In genomic region chr13:34446327-34446726, GRCm38 (mm10) we compare ENCODE assay signal across 21 mouse cellular contexts.
"Had no signal": no experiment of that assay in that cellular context is flagged by ENCODE, and none has a peak within 500 bp of the region (broad histone marks: within the 10 kb centered on the region; RNA-seq: fewer than 3 reads in every experiment).

No protein-coding gene starts in this region.

- ATAC-seq: midbrain, embryonic 15.5 days had no signal

- H3K4me3 ChIP-seq: layer of hippocampus, adult 2 months; limb, embryonic 10.5 days; limb, embryonic 13.5 days; liver, embryonic 13.5 days; midbrain, embryonic 12.5 days; midbrain, embryonic 15.5 days; neural tube, embryonic 12.5 days; neural tube, embryonic 15.5 days; stomach, embryonic 15.5 days had no signal

- DNase-seq: kidney, adult 8-10 months; kidney, postnatal 14 days; kidney, postnatal 4 days; layer of hippocampus, adult 9-11 months; liver; liver, embryonic 13.5 days; lung, adult 2 months; right cerebral cortex, adult 18-20 months; right cerebral cortex, postnatal 14 days; right cerebral cortex, postnatal 4 days; spleen, adult 18-20 months; thymus, postnatal 25 days had no signal

- H3K27ac ChIP-seq: layer of hippocampus, adult 2 months; limb, embryonic 10.5 days; limb, embryonic 13.5 days; liver, embryonic 13.5 days; macrophage; midbrain, embryonic 12.5 days; midbrain, embryonic 15.5 days; neural tube, embryonic 12.5 days; neural tube, embryonic 15.5 days; stomach, embryonic 15.5 days had no signal

- H3K4me1 ChIP-seq: limb, embryonic 10.5 days; limb, embryonic 13.5 days; liver, embryonic 13.5 days; midbrain, embryonic 15.5 days; neural tube, embryonic 15.5 days; stomach, embryonic 15.5 days had no signal

- H3K36me3 ChIP-seq: limb, embryonic 10.5 days; limb, embryonic 13.5 days; liver, embryonic 13.5 days; midbrain, embryonic 12.5 days; midbrain, embryonic 15.5 days; neural tube, embryonic 12.5 days; neural tube, embryonic 15.5 days; stomach, embryonic 15.5 days had no signal

- H3K9me3 ChIP-seq: limb, embryonic 10.5 days; limb, embryonic 13.5 days; liver, embryonic 13.5 days; midbrain, embryonic 12.5 days; midbrain, embryonic 15.5 days; neural tube, embryonic 12.5 days; neural tube, embryonic 15.5 days; stomach, embryonic 15.5 days had no signal

- H3K27me3 ChIP-seq: limb, embryonic 13.5 days; liver, embryonic 13.5 days; midbrain, embryonic 12.5 days; midbrain, embryonic 15.5 days; neural tube, embryonic 12.5 days; neural tube, embryonic 15.5 days; stomach, embryonic 15.5 days had no signal

- H3K9ac ChIP-seq: limb, embryonic 13.5 days; liver, embryonic 13.5 days; midbrain, embryonic 12.5 days; midbrain, embryonic 15.5 days; neural tube, embryonic 12.5 days; neural tube, embryonic 15.5 days; stomach, embryonic 15.5 days had no signal

- H3K4me2 ChIP-seq: limb, embryonic 13.5 days; liver, embryonic 13.5 days; midbrain, embryonic 12.5 days; midbrain, embryonic 15.5 days; neural tube, embryonic 12.5 days; neural tube, embryonic 15.5 days; stomach, embryonic 15.5 days had no signal
